Mouse (Mus musculus) urinary bladder, postnatal 36 days (tissue): ENCODE measurements at regions not wholly inside any gene's neighbourhood (a gene's known extent, or its start where the extent isn't known, plus 50 kb on each side); places are given as distances from the start of the nearest gene placed in this dataset.
A peak's percentile ranks its signal among the peaks of the same experiment; 100 is the strongest.

Source experiments
- DNase-seq, 2 experiments: peaks; one replicate each; pipeline ENCODE4 v3.0.0; 2022; ENCODE audit warnings: low spot score in 2 of 2, mixed read lengths in 1 of 2

GRCm38 (mm10) chr13:81852309-81852978, 69.6 kb downstream of the Cetn3 start:
- no peak for DNase-seq

- DNase-seq, result no peak
Observed at GRCm38 (mm10) chr13:81856072-81856471, 73.2 kb downstream of the Cetn3 start.

DNA sequence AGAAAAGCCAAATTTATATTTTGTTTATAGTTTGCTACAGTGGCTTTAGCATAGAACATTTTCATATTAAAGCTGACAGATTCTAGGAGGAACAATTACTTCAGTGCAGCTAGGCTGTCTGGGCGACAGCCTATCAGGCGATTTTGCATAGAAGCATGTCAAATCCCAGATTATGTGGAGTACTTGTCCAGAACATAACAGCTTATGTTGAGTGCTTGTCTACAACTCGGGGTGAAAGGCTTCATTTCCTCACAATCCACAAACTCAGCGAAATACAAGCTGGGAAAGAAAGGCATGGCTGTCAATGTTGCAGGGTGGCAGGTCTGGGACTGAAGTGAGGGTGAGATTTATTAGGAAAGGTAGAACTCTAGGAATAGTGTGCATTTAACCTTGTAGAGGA, 77.8 kb downstream of the Cetn3 start:
- DNase-seq, result no peak

- DNase-seq, result no peak
Observed at GRCm38 (mm10) chr13:81861886-81862600, 79.2 kb downstream of the Cetn3 start.

DNA sequence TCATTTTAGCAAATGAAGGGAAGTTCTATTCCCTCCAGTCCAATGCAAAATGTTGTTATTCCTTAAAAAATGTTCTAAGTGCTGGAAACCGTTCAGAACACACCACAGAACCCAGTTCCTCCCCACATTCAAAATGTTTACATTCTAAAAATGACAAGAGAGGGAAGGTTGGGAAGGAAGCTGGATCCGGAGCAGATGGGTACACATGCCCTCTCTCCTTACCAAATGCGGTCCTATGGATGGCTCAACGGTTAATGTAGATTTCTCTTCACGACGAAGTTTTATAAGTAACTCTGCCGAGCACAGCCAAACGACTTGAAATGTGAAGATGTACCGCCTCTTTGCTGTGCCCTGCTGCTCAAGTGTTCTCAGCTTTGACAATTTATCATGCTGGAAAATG, 88.3 kb downstream of the Cetn3 start:
- DNase-seq, result no peak

DNA sequence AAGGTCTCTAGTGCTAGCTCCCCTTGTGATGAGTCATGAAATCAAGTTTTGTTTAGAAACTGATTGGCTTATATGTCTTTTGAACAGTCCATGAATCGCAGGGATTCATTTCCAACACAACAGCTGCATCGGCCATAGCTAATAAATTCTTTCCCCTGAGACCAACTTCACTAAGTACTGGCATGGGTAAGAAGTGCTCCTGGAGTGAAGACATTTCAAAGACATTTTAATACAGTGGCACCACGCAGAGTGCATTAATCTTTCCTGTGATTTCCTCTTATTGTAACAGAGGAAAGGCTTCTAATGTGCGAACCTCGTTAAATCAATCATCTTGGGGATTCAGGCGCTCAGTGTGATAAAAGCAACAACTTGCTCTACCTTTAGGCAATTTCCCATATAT, 103.0 kb downstream of the Cetn3 start:
- DNase-seq, result no peak

GRCm38 (mm10) chr13:81930266-81930665, 147.4 kb downstream of the Cetn3 start:
- DNase-seq, result no peak

GRCm38 (mm10) chr13:81931199-81931598, 148.3 kb downstream of the Cetn3 start:
- no peak for DNase-seq

- no peak for DNase-seq
Observed at GRCm38 (mm10) chr13:81937061-81937460, 154.2 kb downstream of the Cetn3 start.

DNA sequence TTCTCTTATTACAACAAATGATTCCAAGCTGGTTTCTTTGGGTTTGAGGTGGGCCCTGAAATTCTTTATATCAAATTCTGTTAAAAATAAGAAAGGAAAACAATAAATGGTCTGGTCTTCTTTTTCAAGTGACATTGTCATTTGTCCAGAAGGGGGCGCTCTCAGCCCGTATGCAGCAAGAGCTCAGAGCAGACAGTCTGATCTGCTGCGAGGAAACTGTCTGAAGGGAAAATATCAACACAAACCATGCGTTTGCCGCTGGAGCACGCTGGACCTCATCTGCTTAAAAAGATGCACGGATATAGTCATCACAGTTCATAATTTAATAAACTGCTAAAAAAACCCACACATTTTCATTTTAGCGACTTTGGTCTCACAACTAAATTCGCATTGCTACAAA, 161.2 kb downstream of the Cetn3 start:
- peak; percentile 28 to 58 for DNase-seq

- DNase-seq, result no peak
Observed at GRCm38 (mm10) chr13:81944469-81944868, 161.6 kb downstream of the Cetn3 start.

GRCm38 (mm10) chr13:81945741-81946140, 162.9 kb downstream of the Cetn3 start:
- no peak for DNase-seq

GRCm38 (mm10) chr13:81965431-81965830, 182.6 kb downstream of the Cetn3 start:
- DNase-seq, result no peak

GRCm38 (mm10) chr13:81975878-81976277, 193.0 kb downstream of the Cetn3 start:
- no peak for DNase-seq

DNA sequence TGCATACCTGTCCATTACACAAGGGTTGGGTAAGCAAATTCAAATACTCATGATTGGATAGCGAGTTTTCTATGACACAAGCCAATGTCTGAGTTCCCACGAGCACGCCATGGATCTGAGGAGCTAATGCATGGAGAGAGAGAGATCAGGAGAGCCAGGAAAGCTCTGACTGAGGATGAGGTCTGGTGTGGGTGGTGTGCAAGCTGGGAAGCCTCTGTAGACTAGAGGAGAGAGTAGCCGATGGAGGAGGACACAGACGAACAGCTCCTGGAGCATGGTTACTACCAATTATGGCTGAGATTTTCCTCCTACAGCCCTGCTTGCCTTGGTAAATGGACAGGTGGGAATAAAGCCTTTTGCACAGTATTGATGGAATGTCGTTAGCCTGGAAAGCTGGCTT, 195.1 kb downstream of the Cetn3 start:
- DNase-seq, result no peak

GRCm38 (mm10) chr13:81979289-81979688, 196.4 kb downstream of the Cetn3 start:
- DNase-seq, result no peak

- DNase-seq, result no peak
Observed at GRCm38 (mm10) chr13:81980094-81980493, 197.2 kb downstream of the Cetn3 start.

DNA sequence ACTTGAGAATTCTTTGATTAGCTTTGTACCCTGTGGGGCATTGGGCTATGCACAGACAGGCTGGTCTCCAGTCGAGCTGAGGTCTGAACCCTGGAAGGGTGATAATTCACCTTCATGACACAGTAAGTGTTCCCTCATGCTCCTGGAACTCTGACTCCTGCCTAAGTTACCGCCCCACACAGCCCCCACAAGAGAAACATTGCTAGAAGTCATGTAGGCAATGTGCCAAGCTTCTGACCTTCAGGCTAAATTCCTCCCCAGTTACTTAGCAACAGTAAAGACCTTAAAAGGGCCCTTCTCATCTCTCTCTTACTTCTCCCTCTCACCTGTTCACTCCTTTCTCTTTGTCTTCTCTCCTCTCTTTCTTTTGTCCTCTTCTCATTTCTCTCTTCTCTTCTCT, 199.6 kb downstream of the Cetn3 start:
- DNase-seq, result no peak

GRCm38 (mm10) chr13:82000681-82001212, 217.9 kb downstream of the Cetn3 start:
- no peak for DNase-seq

DNA sequence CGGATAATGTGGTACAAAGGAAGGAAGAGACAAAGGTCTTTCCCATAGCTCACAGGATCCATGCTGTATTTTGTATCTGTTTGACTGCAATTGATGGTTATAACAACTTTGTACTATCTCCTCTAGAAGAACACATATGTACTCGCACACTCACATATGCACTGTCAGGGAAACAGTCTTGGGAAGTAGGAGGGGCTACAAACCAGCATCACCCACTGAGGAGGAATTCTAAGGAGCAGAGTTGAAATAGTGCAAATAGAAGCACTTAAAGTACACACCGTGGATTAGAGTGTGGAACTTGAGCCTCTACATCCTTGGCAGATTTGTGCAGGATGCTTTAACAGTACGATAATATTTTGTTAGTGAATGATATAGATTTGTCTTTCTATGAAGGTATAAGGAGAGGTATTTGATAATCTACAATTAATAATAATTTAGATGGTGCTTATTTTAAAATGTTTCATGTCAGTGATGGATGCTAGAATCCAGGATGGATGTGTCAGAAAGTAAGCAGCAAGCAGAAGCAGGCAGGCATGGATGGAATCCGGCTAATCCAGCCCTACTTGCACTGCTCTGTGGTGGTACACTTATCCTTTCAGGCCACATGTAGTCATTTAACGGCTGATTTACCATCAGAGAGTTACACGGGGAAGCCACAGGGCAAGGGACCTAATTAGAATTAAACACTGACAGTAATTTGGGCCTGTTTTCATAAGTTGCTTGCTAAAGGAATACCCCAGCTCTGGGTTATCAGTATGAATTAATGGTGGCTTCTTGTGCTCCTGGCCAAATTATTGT, 223.3 kb downstream of the Cetn3 start:
- DNase-seq, result no peak

- DNase-seq, result no peak
Observed at GRCm38 (mm10) chr13:82007222-82007621, 224.3 kb downstream of the Cetn3 start.

GRCm38 (mm10) chr13:82039623-82040022, 256.7 kb downstream of the Cetn3 start:
- no peak for DNase-seq
